Mouse (Mus musculus): Measurements from ENCODE around the gene BC025920.

DNA sequence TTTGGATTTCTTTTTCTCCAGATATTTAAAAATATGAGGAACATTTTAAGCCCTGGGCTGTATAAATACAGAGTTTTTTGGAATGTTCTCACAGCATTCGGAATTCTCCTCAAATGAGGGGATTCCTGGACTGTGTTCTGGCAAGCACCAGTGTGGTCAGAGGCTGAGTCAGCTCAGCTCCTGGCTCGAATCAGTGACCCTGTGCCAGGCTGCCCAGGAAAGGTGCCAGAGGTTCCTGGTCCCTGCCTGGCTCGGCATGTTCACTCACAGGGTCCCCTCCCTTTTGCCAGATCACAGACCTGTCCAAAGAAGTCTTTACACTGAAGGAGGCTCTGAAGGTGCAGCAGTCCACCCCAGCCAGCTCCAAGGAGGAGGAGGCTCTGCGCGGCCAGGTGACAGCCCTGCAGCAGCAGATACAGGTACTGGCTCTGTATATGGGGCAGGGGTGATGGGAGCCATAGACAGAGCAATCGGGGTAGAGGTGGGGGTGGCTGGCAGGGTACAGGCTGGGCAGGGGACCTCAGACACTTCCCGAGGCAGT is 40.0 kb downstream of the BC025920 start:
- TF ChIP-seq CTCF (IDR thresholded peaks at IDR 0.05; ENCODE audit: low read depth) = no peak
- no peak for TF ChIP-seq EP300 (IDR thresholded peaks at IDR 0.05; ENCODE audit: low read depth)

All from liver, embryonic 14.5 days (tissue).